Mouse (Mus musculus) lung, embryonic 14.5 days (tissue): ENCODE measurements at regions not wholly inside any gene's neighbourhood (a gene's known extent, or its start where the extent isn't known, plus 50 kb on each side); places are given as distances from the start of the nearest gene placed in this dataset.

Source experiments
- ATAC-seq: fragments of 200-750 bp; cut with Nextera tagmentation; 2 replicates; pipeline ENCODE4 v1.8.0; 2017; ENCODE audit warnings: mild to moderate bottlenecking, moderate TSS enrichment, moderate library complexity; ENCODE audit not compliant: insufficient read depth
- DNase-seq: peaks from one replicate; pipeline ENCODE4 v3.0.0-alpha.2; 2015
- H3K27ac ChIP-seq: fragments of 300-500 bp; sonication (generic); 2 replicates; pipeline ENCODE4 v1.5.1; 2014; ENCODE audit warnings: low read depth, mild to moderate bottlenecking, moderate library complexity
- H3K27me3 ChIP-seq: fragments of 300-500 bp; sonication (generic); 2 replicates; pipeline ENCODE4 v1.6.1; 2014; ENCODE audit warnings: low read length, control low read depth; ENCODE audit not compliant: insufficient read depth
- H3K36me3 ChIP-seq: fragments of 300-500 bp; sonication (generic); 2 replicates; pipeline ENCODE4 v1.6.1; 2014; ENCODE audit warnings: control low read depth; ENCODE audit not compliant: insufficient read depth
- H3K4me1 ChIP-seq: fragments of 300-500 bp; sonication (generic); 2 replicates; pipeline ENCODE4 v1.6.1; 2014; ENCODE audit warnings: antibody characterized with exemption, control low read depth; ENCODE audit not compliant: insufficient read depth
- H3K4me2 ChIP-seq: fragments of 300-500 bp; sonication (generic); 2 replicates; pipeline ENCODE4 v1.6.1; 2014; ENCODE audit warnings: mild to moderate bottlenecking
- H3K4me3 ChIP-seq: fragments of 300-500 bp; sonication (generic); 2 replicates; pipeline ENCODE4 v1.5.1; 2014; ENCODE audit warnings: low read depth, low read length
- H3K9ac ChIP-seq: fragments of 300-500 bp; sonication (generic); 2 replicates; pipeline ENCODE4 v1.6.1; 2014
- H3K9me3 ChIP-seq: fragments of 300-500 bp; sonication (generic); 2 replicates; pipeline ENCODE4 v1.6.1; 2016; ENCODE audit warnings: low read depth, low read length, control low read depth
- CTCF ChIP-seq: IDR thresholded peaks from 2 replicates; pipeline ENCODE4 v1.5.1; 2016; ENCODE audit warnings: antibody characterized with exemption, low read depth
- WGBS: fragments of 180-500 bp; shearing (Covaris S2); extraction: QIAGEN DNeasy Blood & Tissue Kit; methylation state at CpG from one replicate; pipeline ENCODE4 v1.1.7; 2014; 5-methylcytosine and 5-hydroxymethylcytosine counted together

- no peaks in the 10 kb centered on the region; the same call in 1 of the 2 replicates for H3K27me3 ChIP-seq
- H3K27ac ChIP-seq, result no peak overlapping the region
- H3K9me3 ChIP-seq, result no peaks in the 10 kb centered on the region; the same call in 1 of the 2 replicates
- H3K4me3 ChIP-seq, result no peak overlapping the region
- no peak for TF ChIP-seq CTCF
- H3K36me3 ChIP-seq, result no peaks in the 10 kb centered on the region
- WGBS, result 59% methylated on average over 6 of the region's 6 CpGs
- no peak for DNase-seq
- H3K4me1 ChIP-seq, result no peaks in the 10 kb centered on the region
- no peak overlapping the region for H3K9ac ChIP-seq
- ATAC-seq, result peak; percentile 9; the same call in 1 of the 2 replicates
- no peak overlapping the region for H3K4me2 ChIP-seq
These were observed 358.8 kb downstream of the Synb start for GRCm38 (mm10) chr14:68935303-68935662.

- peak overlapping the region; percentile 18; the same call in 1 of the 2 replicates for H3K27ac ChIP-seq
- WGBS, result 16% methylated on average over 12 of the region's 12 CpGs
- H3K36me3 ChIP-seq, result no peaks in the 10 kb centered on the region
- DNase-seq (peak; percentile 83), ATAC-seq (peak; percentile 91)
- no peaks in the 10 kb centered on the region for H3K4me1 ChIP-seq
- H3K4me2 ChIP-seq, result peak overlapping the region; percentile 25; the same call in 1 of the 2 replicates
- H3K9me3 ChIP-seq, result no peaks in the 10 kb centered on the region; the same call in 1 of the 2 replicates
- no peak for TF ChIP-seq CTCF
- H3K9ac ChIP-seq, result no peak overlapping the region
- no peaks in the 10 kb centered on the region; the same call in 1 of the 2 replicates for H3K27me3 ChIP-seq
- H3K4me3 ChIP-seq, result no peak overlapping the region
These were observed 359.3 kb downstream of the Synb start for GRCm38 (mm10) chr14:68934611-68935302.

GRCm38 (mm10) chr14:68927814-68928213 is 366.3 kb downstream of the Synb start:
- ATAC-seq, result no peak

GRCm38 (mm10) chr14:68923054-68923453 is 371.0 kb downstream of the Synb start:
- Histone ChIP-seq H3K4me1 (no peaks in the 10 kb centered on the region), H3K27me3 (no peaks in the 10 kb centered on the region), H3K27ac (no peak overlapping the region), H3K9me3 (no peaks in the 10 kb centered on the region), H3K9ac (no peak overlapping the region), H3K4me2 (no peak overlapping the region), H3K4me3 (no peak overlapping the region), H3K36me3 (no peaks in the 10 kb centered on the region)
- WGBS, result 4% methylated on average over 2 of the region's 2 CpGs
- ATAC-seq (no peak), DNase-seq (peak; percentile 72)
- no peak for TF ChIP-seq CTCF

More at GRCm38 (mm10) chr14:68927814-68928213, 366.3 kb downstream of the Synb start:
- TF ChIP-seq CTCF, result no peak
- Histone ChIP-seq H3K27ac (no peak overlapping the region), H3K4me1 (no peaks in the 10 kb centered on the region), H3K27me3 (no peaks in the 10 kb centered on the region), H3K4me2 (no peak overlapping the region), H3K9ac (no peak overlapping the region), H3K4me3 (no peak overlapping the region), H3K9me3 (no peaks in the 10 kb centered on the region), H3K36me3 (no peaks in the 10 kb centered on the region)
- WGBS, result 31% methylated on average over 4 of the region's 4 CpGs
- peak; percentile 11 for DNase-seq

GRCm38 (mm10) chr14:68922035-68922434 is 372.1 kb downstream of the Synb start:
- 27% methylated on average over 2 of the region's 2 CpGs for WGBS
- no peaks in the 10 kb centered on the region for H3K36me3 ChIP-seq
- no peak overlapping the region for H3K4me3 ChIP-seq
- no peak overlapping the region for H3K27ac ChIP-seq
- H3K4me1 ChIP-seq, result no peaks in the 10 kb centered on the region
- H3K4me2 ChIP-seq, result no peak overlapping the region
- H3K9me3 ChIP-seq, result no peaks in the 10 kb centered on the region
- H3K9ac ChIP-seq, result no peak overlapping the region
- H3K27me3 ChIP-seq, result no peaks in the 10 kb centered on the region
- ATAC-seq (no peak), DNase-seq (no peak)
- TF ChIP-seq CTCF, result no peak

GRCm38 (mm10) chr14:68918526-68919045 is 375.5 kb downstream of the Synb start:
- Histone ChIP-seq H3K27ac (no peak overlapping the region), H3K4me1 (no peaks in the 10 kb centered on the region), H3K9ac (no peak overlapping the region), H3K36me3 (no peaks in the 10 kb centered on the region), H3K9me3 (no peaks in the 10 kb centered on the region), H3K4me2 (no peak overlapping the region), H3K4me3 (no peak overlapping the region), H3K27me3 (no peaks in the 10 kb centered on the region)
- TF ChIP-seq CTCF, result no peak
- WGBS, result 81% methylated on average over 1 of the region's 1 CpGs
- DNase-seq (no peak), ATAC-seq (no peak)

GRCm38 (mm10) chr14:68899921-68900320 is 394.2 kb downstream of the Synb start:
- TF ChIP-seq CTCF, result no peak
- ATAC-seq (no peak), DNase-seq (no peak)
- Histone ChIP-seq H3K4me3 (no peak overlapping the region), H3K9me3 (no peaks in the 10 kb centered on the region), H3K36me3 (no peaks in the 10 kb centered on the region), H3K4me1 (no peaks in the 10 kb centered on the region), H3K9ac (no peak overlapping the region), H3K27me3 (no peaks in the 10 kb centered on the region), H3K27ac (no peak overlapping the region), H3K4me2 (no peak overlapping the region)
- WGBS, result 64% methylated on average over 3 of the region's 3 CpGs
